Mouse (Mus musculus) heart, postnatal 0 days (tissue): ENCODE results near the gene Aaed1. TPM values are rescaled to one million over a fixed set of nuclear protein-coding genes. Genes with fewer than 3 reads are reported as not detected.

Source experiments
- ATAC-seq: fragments of 200-750 bp; cut with Nextera tagmentation; 2 replicates; pipeline ENCODE4 v1.8.0; 2017; ENCODE audit warnings: low read depth, moderate number of reproducible peaks, moderate library complexity; ENCODE audit not compliant: insufficient read depth
- DNase-seq: peaks from one replicate; pipeline ENCODE4 v3.0.0-alpha.2; 2016; ENCODE audit warnings: low spot score
- H3K27ac ChIP-seq: fragments of 300-500 bp; sonication (generic); 2 replicates; pipeline ENCODE4 v1.5.1; 2014; ENCODE audit warnings: low read depth, mild to moderate bottlenecking
- H3K27me3 ChIP-seq: fragments of 300-500 bp; sonication (generic); 2 replicates; pipeline ENCODE4 v1.6.1; 2014; ENCODE audit warnings: low read length, mixed read lengths; ENCODE audit not compliant: control insufficient read depth, insufficient read depth
- H3K36me3 ChIP-seq: fragments of 300-500 bp; sonication (generic); replicated peaks from 2 replicates; pipeline ENCODE4 v1.6.1; 2014; ENCODE audit warnings: low read length, mixed read lengths; ENCODE audit not compliant: control insufficient read depth, insufficient read depth
- H3K4me1 ChIP-seq: fragments of 300-500 bp; sonication (generic); 2 replicates; pipeline ENCODE4 v1.6.1; 2014; ENCODE audit warnings: antibody characterized with exemption; ENCODE audit not compliant: control insufficient read depth, insufficient read depth
- H3K4me2 ChIP-seq: fragments of 300-500 bp; sonication (generic); 2 replicates; pipeline ENCODE4 v1.6.1; 2014; ENCODE audit warnings: low read depth, mild to moderate bottlenecking, low read length, moderate library complexity
- H3K4me3 ChIP-seq: fragments of 300-500 bp; sonication (generic); 2 replicates; pipeline ENCODE4 v1.5.1; 2014; ENCODE audit warnings: low read depth, low read length
- H3K9ac ChIP-seq: fragments of 300-500 bp; sonication (generic); replicated peaks from 2 replicates; pipeline ENCODE4 v1.6.1; 2014; ENCODE audit warnings: low read depth, low read length, mixed read lengths
- H3K9me3 ChIP-seq: fragments of 300-500 bp; sonication (generic); replicated peaks from 2 replicates; pipeline ENCODE4 v1.6.1; 2016; ENCODE audit warnings: low read length; ENCODE audit not compliant: control insufficient read depth
- CTCF ChIP-seq: IDR thresholded peaks from 2 replicates; pipeline ENCODE4 v1.5.1; 2016; ENCODE audit warnings: antibody characterized with exemption, control low read depth, low read depth
- EP300 ChIP-seq: IDR thresholded peaks from 2 replicates; pipeline ENCODE4 v1.6.1; 2016; ENCODE audit warnings: antibody characterized with exemption, low read depth
- WGBS: fragments of 180-500 bp; shearing (Covaris S2); extraction: QIAGEN DNeasy Blood & Tissue Kit; methylation state at CpG from one replicate; pipeline ENCODE4 v1.1.7; 2014; 5-methylcytosine and 5-hydroxymethylcytosine counted together
- polyA plus RNA-seq: library from polyadenylated mRNA; unstranded; fragments of >200 nt; fragmentation: Nextera tagmentation; extraction: Ambion mirVana; gene quantifications from 2 replicates; pipeline ENCODE4 v1.2.1, GENCODE M21; 2015
- total RNA-seq: library from RNA; depleted of rRNA; stranded (reverse); fragments of >200 nt; gene quantifications from 2 replicates; pipeline ENCODE4 v1.2.3, GENCODE M21; 2014; ENCODE audit warnings: low replicate concordance

Aaed1 gene
- total and polyA plus RNA-seq, 2 experiments from 2014 or later: 67.0 to 76.6 TPM

DNA sequence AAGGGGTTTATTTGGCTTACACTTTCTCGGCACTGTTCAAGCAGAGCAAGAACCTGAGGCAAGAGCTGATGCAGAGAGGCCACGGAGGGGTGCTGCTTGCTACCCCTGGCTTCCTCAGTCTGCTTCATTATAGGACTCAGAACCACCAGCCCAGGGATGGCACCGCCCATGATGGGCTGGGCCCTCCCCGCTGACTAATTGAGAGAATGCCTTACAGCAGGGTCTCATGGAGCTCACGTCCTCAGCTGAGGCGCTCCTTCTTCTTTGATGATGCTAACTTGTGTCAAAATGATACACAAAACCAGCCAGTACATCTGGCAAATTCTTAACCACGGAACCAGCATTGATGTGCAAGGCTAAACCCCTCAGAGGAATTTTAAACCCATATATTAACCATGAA lies 71.9 kb downstream of the Aaed1 start:
- WGBS: 52% methylated on average over 7 of the region's 7 CpGs
- peak overlapping the region; percentile 26; the same call in 1 of the 2 replicates for H3K27ac ChIP-seq
- peak; percentile 62 for ATAC-seq
- peak overlapping the region; percentile 6; the same call in 1 of the 2 replicates for H3K4me3 ChIP-seq
- no peaks in the 10 kb centered on the region for H3K27me3 ChIP-seq
- no peak for DNase-seq
- H3K36me3 ChIP-seq: 0 out of 2 replicates have a peak, but pooled peaks cover 4% of the 10 kb centered on the region
- peaks cover 12% of the 10 kb centered on the region; the same call in 1 of the 2 replicates for H3K4me1 ChIP-seq
- no peak overlapping the region for H3K9ac ChIP-seq
- peak overlapping the region; percentile 40 for H3K4me2 ChIP-seq
- no peak for TF ChIP-seq EP300
- H3K9me3 ChIP-seq: no peaks in the 10 kb centered on the region

DNA sequence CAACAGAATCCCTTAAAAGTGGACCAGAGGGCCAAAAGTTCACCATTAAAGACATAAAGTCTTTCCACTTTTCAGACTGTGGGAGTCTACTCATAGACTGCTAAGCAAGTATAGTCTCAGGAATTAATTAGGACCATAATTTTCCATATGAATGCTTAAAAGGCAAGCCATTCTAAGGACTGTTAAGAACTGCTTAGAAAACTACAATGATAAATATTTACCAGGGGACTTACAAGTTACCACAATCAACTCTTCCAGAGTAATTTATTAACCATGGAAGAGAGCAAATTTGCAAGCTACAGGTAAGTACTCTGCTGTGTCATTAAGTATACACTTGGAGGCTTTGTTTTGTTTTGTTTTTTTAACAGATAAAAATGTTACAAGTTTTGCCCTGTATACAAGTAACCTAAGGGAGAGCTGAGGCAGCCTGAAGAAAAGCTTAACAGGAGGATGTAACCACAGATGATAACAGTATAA lies 74.8 kb downstream of the Aaed1 start:
- Histone ChIP-seq H3K27ac (peak overlapping the region; percentile 33; the same call in 1 of the 2 replicates), H3K36me3 (no peaks in the 10 kb centered on the region), H3K4me1 (peaks cover 12% of the 10 kb centered on the region), H3K27me3 (no peaks in the 10 kb centered on the region), H3K9me3 (no peaks in the 10 kb centered on the region), H3K4me3 (no peak overlapping the region), H3K9ac (no peak overlapping the region), H3K4me2 (no peak overlapping the region)
- TF ChIP-seq EP300: no peak
- TF ChIP-seq CTCF: no peak
- DNase-seq: no peak
- ATAC-seq: no peak

DNA sequence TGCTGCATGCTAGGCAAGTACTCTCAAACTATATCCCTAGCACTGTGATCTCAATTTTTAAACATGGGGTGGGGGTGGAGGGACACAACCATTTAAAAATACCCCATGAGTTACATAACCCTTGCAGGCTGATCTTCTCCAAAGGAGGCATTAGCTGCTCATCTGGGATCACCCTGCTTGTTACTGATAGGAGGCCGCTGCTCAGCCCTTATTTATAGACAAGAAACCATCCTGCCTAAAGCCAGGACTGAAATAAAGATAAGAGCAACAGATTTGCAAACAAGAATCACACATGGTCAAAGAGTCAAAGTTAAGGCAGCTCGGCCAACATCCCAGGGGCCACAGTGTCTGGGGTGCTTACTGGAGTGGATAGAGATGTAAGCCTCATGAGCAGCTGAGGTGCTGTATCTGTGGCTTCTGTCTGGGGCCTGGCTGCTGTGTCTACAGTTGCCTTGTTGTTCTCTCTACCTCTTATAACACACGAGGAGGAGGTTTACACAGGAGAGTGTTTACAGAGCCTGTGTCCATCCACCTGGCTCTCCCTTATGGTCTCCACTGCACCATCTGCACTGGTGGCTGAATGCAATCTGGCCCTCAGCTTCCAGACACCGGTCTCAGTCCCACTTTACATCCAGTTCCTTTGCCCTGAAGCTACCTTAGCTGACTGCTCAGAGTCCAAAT lies 75.4 kb downstream of the Aaed1 start:
- Histone ChIP-seq H3K27ac (peak overlapping the region; percentile 33), H3K9me3 (no peaks in the 10 kb centered on the region), H3K36me3 (no peaks in the 10 kb centered on the region), H3K27me3 (no peaks in the 10 kb centered on the region), H3K9ac (no peak overlapping the region), H3K4me2 (no peak overlapping the region), H3K4me3 (no peak overlapping the region), H3K4me1 (peaks cover 12% of the 10 kb centered on the region)
- peak; percentile 27; the same call in 1 of the 2 replicates for ATAC-seq
- no peak for DNase-seq
- WGBS: 41% methylated on average over 4 of the region's 4 CpGs
- TF ChIP-seq CTCF (no peak), EP300 (no peak)

DNA sequence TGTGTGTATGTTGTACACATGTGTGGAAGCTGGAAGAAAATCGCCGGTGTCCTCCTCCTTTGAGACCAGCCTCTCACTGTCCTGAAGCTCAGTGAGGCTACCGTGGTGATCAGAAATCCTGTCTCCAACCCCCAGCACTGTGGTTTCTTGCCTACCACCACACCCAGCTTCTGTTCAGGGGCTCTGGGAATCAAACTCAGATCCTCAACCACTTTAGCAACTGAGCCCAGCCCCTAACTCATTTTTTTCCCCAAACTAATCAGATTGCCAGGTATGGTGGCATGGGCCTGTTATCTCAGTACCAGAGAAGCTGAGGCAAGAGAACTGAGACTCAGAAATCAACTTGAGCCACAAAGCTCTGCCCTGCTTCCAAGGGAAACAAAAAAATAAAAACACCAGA lies 76.7 kb downstream of the Aaed1 start:
- DNase-seq (no peak), ATAC-seq (no peak)
- no peaks in the 10 kb centered on the region for H3K27me3 ChIP-seq
- peaks cover 12% of the 10 kb centered on the region for H3K4me1 ChIP-seq
- no peak overlapping the region for H3K4me3 ChIP-seq
- H3K4me2 ChIP-seq: no peak overlapping the region
- no peaks in the 10 kb centered on the region for H3K9me3 ChIP-seq
- 61% methylated on average over 3 of the region's 3 CpGs for WGBS
- no peaks in the 10 kb centered on the region for H3K36me3 ChIP-seq
- TF ChIP-seq EP300 (no peak), CTCF (no peak)
- H3K9ac ChIP-seq: 0 out of 2 replicates have a peak overlapping the region, but pooled peaks have one; percentile 13
- no peak overlapping the region for H3K27ac ChIP-seq

DNA sequence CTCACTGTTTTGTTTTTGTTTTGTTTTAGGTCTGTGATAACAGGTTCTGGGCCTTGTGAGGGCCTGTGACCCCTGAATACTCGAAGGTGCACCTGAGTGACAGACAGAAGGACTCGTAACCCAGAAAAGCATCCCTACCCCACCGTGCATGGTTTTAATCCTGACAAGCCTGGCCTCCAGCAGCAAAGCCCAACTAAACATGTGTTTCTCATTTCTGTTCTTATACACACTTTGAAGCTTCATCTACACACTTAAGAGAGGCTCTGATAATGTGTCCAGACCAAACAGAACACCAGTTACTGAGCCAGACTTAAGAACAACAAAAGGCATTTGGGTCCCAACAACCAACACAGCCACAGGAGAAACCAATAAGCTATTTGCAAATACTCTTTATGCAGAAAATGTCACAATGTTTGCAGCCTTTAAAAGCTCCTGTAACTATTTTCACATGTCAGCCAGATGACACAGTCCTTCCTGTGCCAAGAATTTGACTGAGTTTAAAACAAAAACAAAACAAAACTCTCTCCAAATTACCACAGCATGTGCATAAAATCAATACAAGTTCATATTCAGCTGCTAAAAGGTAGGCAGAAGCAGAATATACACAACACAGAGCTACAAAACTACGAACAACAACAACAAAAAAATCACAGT lies 77.3 kb downstream of the Aaed1 start:
- no peaks in the 10 kb centered on the region for H3K27me3 ChIP-seq
- 50% methylated on average over 4 of the region's 4 CpGs for WGBS
- no peaks in the 10 kb centered on the region for H3K9me3 ChIP-seq
- no peak for ATAC-seq
- H3K27ac ChIP-seq: peak overlapping the region; percentile 27; the same call in 1 of the 2 replicates
- H3K4me3 ChIP-seq: no peak overlapping the region
- H3K4me2 ChIP-seq: no peak overlapping the region
- H3K36me3 ChIP-seq: no peaks in the 10 kb centered on the region
- no peak overlapping the region for H3K9ac ChIP-seq
- TF ChIP-seq EP300 (no peak), CTCF (no peak)
- H3K4me1 ChIP-seq: peaks cover 12% of the 10 kb centered on the region
- DNase-seq: no peak
